Mouse (Mus musculus) layer of hippocampus, postnatal 10 days (tissue): ENCODE results near the gene Nr1d1. TPM values are rescaled to one million over a fixed set of nuclear protein-coding genes. Genes with fewer than 3 reads are reported as not detected.
"Not testable (repeated sequence)": the region's sequence is repeated elsewhere in the genome, so short reads cannot be mapped to it uniquely, and the experiment has no call there.

Source experiments
- DNase-seq, 2 experiments: peaks; one replicate each; pipeline ENCODE4 v3.0.0; 2021; ENCODE audit warnings: low spot score in 2 of 2
- total RNA-seq, 2 experiments: library from RNA; stranded (reverse); gene quantifications; 2 replicates each; pipeline ENCODE4 v1.2.3; 2021

Nr1d1 gene
- total RNA-seq, 2 experiments from 2014 or later = 39.1 to 41.5 TPM

DNA sequence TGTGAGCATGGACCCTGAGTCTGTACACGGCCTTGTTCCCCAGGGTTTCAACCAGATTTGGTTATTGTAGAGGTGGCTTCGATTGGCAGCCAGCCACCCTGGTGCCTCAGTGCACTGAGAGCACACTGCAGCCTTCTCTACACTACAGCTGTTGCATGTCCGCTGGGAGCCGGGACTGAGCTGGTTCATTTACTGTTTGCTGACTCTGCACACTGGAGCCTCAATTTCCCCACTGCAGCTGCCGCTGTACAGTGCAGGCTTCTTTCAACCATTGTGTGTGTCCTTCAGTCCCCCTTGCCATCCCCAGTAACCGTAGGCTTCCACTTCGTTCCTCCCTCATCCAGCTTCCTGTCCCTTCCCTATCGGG lies 35.1 kb downstream of the Nr1d1 start:
- peak in 1 of 2 experiments; percentile 54 for DNase-seq

DNA sequence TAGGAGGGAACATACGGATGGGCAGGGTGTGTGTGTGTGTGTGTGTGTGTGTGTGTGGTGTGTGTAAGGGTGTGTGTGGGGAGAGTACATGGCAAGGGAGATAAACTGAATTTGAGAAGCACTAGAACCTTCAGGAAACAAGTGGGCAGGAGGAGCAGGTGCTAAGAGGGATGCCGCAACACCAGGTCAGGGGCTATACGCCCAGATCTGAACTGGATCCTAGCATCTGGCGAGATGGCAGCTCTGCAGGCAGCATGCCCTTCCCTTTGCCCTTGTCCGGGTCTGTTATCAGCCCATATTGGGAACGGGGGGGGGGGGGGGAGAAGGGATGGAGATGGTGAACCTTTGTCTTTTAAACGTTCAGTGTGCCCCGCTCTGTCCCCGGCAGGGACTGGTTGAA lies 36.2 kb downstream of the Nr1d1 start:
- DNase-seq = peak in 1 of 2 experiments; percentile 15

DNA sequence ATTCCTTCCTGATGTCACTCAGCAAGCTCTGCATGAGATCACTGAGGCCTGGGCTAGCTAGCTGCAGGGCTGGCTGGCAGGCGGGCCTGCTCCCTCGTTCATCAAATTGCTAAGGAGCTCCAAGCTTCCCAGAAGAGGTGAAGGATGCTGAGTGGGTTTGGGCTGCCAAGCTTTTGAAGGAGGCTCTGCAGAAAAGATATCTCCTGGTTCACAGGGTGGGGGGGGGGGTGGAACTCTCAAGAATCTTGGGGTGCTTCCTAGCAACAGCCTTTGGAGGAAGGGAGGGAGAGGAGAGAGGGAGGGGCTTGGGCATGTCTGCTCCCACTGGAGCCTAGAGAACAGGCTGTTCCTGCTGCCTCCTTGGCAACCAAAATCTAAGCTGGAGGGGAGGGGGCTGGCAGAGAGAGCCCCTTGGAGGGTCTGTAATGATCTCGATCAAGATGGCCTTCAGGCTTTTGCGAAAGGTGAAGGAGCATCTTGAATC lies 36.7 kb downstream of the Nr1d1 start:
- peak in 1 of 2 experiments; percentile 59 for DNase-seq

DNA sequence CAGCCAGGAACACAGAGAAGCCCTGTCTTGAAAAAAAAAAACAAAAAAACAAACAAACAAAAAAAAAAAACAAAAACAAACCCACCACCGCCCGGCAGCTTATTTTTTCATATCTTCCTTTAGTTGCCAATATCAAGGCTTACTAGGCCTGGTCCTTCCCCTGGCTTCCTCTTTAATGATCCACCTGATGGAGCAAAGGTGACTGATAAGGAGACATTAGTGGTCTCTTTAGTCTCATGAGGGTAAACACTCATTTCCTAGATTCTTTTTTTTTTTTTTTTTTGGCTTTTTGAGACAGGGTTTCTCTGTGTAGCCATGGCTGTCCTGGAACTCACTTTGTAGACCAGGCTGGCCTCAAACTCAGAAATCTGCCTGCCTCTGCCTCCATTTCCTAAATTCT lies 37.9 kb downstream of the Nr1d1 start:
- DNase-seq = not testable (repeated sequence)

DNA sequence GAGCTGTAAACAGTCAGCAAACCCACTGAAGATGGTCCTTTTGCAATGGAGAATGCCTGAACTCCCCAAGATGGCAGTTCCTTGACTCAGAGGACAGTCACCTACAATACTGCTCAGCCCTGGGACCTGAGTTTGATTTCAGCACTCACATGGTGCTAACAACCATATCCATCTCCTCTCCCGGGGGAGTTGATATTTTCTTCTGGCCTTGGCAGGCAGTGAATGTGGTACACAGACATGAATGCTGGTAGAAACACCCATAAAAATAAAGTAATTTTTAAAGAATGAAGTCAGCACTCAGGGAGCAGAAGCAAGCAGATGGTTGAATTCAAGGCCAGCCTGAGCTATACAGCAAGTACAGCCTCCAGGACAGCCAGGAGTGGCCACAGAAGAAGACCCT lies 39.0 kb downstream of the Nr1d1 start:
- no peak for DNase-seq

DNA sequence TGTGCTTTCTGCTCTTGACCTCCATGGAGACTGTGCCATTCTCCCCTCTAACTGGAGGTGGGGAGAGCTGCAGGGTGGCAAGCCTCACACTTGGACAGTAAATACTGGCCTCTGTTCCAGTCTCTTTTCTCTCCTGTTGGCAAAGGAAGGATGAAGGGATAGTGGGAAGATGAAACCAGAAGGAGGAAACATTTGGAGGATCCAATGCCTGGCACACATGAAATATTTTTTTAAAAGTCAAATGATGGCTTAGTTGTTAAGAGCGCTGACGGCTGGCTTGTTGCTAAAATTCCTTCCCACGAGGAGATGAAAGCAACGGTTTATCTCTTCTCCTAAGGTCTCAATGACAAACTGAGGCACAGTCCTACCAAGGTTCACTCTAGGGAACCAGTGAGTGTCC lies 40.0 kb downstream of the Nr1d1 start:
- DNase-seq = no peak

DNA sequence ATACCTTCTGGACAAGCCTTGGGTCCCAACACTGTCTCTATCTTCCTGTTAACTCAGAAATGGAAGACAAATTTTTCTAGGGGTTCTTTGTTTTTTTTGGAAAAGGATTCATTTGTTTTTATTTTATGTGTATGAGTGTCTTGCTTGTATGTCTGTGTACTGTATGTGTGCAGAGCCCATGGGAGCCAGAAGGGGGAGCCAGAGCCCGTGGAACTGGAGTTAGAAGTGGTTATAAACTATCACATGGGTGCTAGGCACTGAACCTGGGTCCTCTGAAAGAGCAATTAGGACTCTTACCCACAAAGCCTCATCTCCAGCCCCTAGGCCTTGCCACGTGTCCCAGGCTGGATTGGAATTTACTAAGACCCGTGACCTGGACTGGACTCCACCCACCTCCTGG lies 41.1 kb downstream of the Nr1d1 start:
- DNase-seq = no peak

DNA sequence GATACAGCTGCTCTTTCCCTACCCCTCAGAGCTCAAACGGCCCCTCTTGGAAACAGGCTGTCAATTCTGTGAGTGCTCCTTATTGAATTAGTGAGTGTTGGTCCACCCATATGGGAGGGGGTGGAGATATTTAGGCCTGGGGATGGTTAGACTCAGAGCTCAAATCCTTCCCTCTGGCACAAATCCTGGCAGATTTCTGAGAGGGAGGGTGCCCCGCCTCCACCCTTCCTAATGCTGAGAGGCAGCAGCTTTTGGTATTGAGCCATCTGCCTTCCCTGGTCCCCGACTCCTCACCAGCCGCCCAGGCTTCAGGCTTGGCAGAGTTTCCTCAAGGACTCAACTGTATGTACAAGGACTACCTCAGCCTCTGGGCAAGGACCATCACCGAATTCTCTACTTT lies 44.0 kb downstream of the Nr1d1 start:
- DNase-seq = peak; percentile 46 to 65

DNA sequence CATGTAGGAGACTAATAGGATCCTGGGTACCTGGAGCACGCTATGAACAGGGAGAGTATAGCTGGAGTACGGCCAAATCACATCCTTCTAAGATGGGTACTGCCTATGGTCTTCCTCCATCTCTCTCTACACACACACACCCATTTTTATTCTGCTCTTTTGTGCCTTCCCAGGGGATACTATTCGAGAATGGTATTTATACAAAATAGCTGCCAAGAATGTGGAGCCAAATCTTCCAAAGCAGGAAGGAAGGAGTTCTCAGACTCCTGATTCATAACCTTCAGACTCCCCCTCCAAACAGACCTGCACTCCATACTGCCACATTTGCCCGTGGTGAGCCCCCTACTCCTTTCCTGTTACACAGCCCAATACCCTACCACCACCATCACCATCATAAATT lies 44.4 kb downstream of the Nr1d1 start:
- DNase-seq = no peak

DNA sequence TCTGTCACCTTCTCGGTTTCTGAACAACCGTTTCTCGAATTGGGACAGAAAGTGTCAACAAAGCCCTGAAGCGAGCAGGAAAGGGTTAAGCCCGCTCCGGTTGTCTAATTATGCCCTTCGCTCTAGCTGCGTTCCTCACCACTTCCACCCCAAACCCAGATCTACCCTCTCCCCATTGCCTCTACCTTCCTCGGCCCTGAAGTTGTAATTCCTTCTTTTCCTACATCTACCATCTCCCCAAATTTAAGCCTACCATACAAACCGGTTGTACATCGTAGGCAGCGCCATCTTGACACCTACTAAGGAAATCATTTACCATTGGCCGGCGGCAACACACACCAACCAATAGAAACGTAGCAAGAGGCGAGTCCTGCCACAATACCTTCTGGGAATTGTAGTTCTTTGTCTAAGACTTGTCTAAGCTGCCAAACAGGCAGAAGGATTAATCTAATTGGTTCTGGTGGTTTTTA lies 46.0 kb downstream of the Nr1d1 start, which contains the start of gene Med24:
TSS of gene Med24 (minus strand) at position 317 of the 470 bp plus-strand sequence.
- peak; percentile 79 to 85 for DNase-seq

DNA sequence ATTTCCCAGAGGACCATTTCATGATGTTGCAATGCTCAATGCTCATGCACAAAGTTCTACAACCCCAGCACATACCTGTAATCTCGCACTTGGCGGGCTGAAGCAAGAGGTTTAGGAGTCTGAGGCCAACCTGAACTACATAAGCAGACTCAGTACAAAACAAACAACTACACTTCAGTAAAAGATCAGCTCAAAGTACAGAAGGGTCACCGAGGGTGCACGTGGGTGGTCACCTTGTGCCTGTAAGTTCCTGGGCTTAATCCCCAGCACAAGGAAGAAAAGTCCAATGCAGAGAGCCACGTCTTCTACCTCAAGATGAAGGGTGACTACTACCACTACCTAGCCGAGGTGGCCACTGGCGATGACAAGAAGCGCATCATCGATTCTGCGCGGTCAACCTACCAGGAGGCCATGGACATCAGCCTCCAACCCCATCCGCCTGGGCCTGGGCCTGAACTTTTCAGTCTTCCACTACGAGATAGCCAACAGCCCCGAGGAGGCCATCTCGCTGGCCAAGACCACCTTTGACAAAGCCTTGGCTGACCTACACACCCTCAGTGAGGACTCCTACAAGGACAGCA lies 49.1 kb downstream of the Nr1d1 start:
- DNase-seq = no peak

DNA sequence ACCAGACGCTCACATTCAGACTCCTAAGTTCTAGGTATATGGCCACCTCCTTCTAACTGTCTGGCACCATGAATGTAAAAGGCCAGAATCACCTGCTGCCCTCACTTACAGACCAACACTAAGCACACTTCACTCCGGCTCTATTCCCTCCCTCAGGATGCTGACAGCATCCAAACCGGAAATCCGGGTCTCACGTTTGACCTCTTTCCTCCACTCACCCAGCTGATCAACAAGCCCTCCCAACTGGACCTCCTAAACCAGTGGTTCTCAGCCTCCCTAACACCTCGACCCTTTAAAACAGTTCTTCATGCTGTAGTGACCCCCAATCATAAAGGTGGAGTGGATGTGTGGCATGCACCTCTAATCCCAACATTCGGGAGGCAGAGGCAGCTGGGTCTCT lies 52.0 kb downstream of the Nr1d1 start:
- DNase-seq = no peak

DNA sequence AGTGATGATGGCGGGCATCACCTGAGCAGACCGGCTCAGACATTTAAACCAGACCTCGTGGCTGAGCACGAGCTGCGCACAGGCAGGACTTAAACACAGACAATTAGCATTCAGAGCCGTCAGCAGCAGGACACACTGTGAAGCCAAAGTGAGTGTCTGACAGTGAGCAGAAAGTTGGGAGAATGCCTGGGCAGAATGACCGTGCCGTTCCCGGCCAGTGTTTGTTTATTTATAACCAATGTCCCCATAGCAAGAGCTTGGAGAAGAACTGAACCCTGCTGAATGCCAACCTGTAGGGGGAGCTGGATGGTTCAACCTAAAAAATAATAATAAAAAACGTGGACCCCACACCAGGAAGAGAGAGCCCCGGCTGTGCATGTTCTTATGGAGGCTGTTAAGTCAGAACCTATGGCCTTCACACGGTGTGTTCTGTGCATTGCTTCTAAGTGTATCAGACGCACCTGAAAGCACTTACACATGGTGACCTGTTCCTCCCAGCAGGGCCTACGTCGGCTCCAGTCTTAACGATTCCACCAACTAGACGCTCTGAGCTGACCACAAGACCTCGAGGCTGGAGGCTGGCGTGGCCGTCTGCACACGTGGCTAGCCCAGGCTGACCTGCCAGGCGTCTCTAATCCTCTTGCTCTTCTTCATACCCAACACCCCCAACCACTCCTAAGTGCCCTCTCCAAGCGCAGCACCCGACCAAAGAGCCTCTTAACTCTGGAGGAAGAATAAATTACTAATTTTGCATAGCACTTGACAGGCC lies 53.5 kb downstream of the Nr1d1 start:
- peak; percentile 64 to 66 for DNase-seq

DNA sequence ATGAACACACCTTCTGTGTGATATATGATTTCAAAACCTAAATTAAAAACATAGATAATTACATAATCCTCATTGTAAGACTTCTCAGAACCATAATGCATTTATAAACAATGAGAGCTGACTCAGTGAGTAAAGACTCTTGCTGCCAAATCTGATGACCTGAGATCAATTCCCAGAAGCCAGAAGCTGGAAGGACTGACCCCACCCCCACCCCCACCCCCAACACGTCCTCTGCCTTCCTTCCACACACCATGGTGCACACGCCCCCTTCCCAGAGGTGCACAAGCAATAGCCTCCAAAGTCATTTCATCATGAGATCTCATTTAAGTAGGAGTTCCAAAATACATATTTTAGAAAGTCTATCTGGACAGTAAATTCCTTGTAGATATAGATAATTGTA lies 54.4 kb downstream of the Nr1d1 start:
- DNase-seq = no peak

Other genes with a start within 250 kb of the Nr1d1 start
- gene Ikzf3, start 229.3 kb downstream of the Nr1d1 start, total RNA-seq = not detected
- not detected for gene Zpbp2, start 224.2 kb downstream of the Nr1d1 start, total RNA-seq
- gene Ormdl3, start 188.0 kb downstream of the Nr1d1 start, total RNA-seq = 10 to 100 TPM; 53.6 to 56.9 TPM
- gene Lrrc3c, start 177.0 kb downstream of the Nr1d1 start, total RNA-seq = not detected
- 10 to 100 TPM; 14.1 to 17.2 TPM for gene Gm12355, start 149.7 kb downstream of the Nr1d1 start, total RNA-seq
- under 1 TPM in 1 of 2 experiments, not detected in 1; 0.50 TPM for gene Gsdma3, start 149.0 kb downstream of the Nr1d1 start, total RNA-seq
- gene Gsdma2, start 128.6 kb downstream of the Nr1d1 start, total RNA-seq = not detected
- not detected for gene Gsdma, start 111.0 kb downstream of the Nr1d1 start, total RNA-seq
- 100 to 1,000 TPM; 127 to 130 TPM for gene Psmd3, start 92.8 kb downstream of the Nr1d1 start, total RNA-seq
- gene Csf3, start 74.1 kb downstream of the Nr1d1 start, total RNA-seq = not detected
- 100 to 1,000 TPM in 1 of 2 experiments, 10 to 100 TPM in 1; 93.8 to 103 TPM for gene Med24, start 45.9 kb downstream of the Nr1d1 start, total RNA-seq
- gene Thra, start 34.7 kb downstream of the Nr1d1 start, total RNA-seq = 1,000 to 10,000 TPM; 1,331 to 1,411 TPM
- gene Msl1, start 20.2 kb upstream of the Nr1d1 start, total RNA-seq = 100 to 1,000 TPM; 147 to 157 TPM
- 10 to 100 TPM; 65.8 to 66.3 TPM for gene Casc3, start 29.6 kb upstream of the Nr1d1 start, total RNA-seq
- gene Rapgefl1, start 61.5 kb upstream of the Nr1d1 start, total RNA-seq = 100 to 1,000 TPM; 148 to 154 TPM
- gene Wipf2, start 88.3 kb upstream of the Nr1d1 start, total RNA-seq = 10 to 100 TPM; 29.7 to 30.9 TPM
- gene Cdc6, start 132.5 kb upstream of the Nr1d1 start, total RNA-seq = 1 to 10 TPM; 1.1 to 2.2 TPM
- 10 to 100 TPM; 21.7 to 24.0 TPM for gene Rara, start 152.5 kb upstream of the Nr1d1 start, total RNA-seq
- gene Gjd3, start 207.7 kb upstream of the Nr1d1 start, total RNA-seq = 1 to 10 TPM; 2.4 to 3.6 TPM
- gene Top2a, start 248.9 kb upstream of the Nr1d1 start, total RNA-seq = 10 to 100 TPM; 16.6 to 19.1 TPM